Mouse (Mus musculus) forebrain, embryonic 15.5 days (tissue): ENCODE measurements around the gene Ank3. TPM values are rescaled to one million over a fixed set of nuclear protein-coding genes. Genes with fewer than 3 reads are reported as not detected.

Experiments
- ATAC-seq: fragments of 200-750 bp; cut with Nextera tagmentation; replicated peaks from 2 replicates; pipeline ENCODE4 v1.8.0; 2017; ENCODE audit warnings: mild to moderate bottlenecking, moderate TSS enrichment, moderate library complexity
- H3K27ac ChIP-seq: fragments of 300-500 bp; sonication (generic); replicated peaks from 2 replicates; pipeline ENCODE4 v1.5.1; 2015; ENCODE audit warnings: mild to moderate bottlenecking, inconsistent platforms
- H3K27me3 ChIP-seq: fragments of 300-500 bp; sonication (generic); 2 replicates; pipeline ENCODE4 v1.6.1; 2015; ENCODE audit warnings: inconsistent platforms
- H3K36me3 ChIP-seq: fragments of 300-500 bp; sonication (generic); 2 replicates; pipeline ENCODE4 v1.6.1; 2015; ENCODE audit warnings: mild to moderate bottlenecking, inconsistent platforms
- H3K4me1 ChIP-seq: fragments of 300-500 bp; sonication (generic); 2 replicates; pipeline ENCODE4 v1.6.1; 2015; ENCODE audit warnings: inconsistent platforms
- H3K4me2 ChIP-seq: fragments of 300-500 bp; sonication (generic); replicated peaks from 2 replicates; pipeline ENCODE4 v1.6.1; 2015; ENCODE audit warnings: mild to moderate bottlenecking, inconsistent platforms
- H3K4me3 ChIP-seq: fragments of 300-500 bp; sonication (generic); 2 replicates; pipeline ENCODE4 v1.5.1; 2015; ENCODE audit warnings: mild to moderate bottlenecking, inconsistent platforms
- H3K9ac ChIP-seq: fragments of 300-500 bp; sonication (generic); replicated peaks from 2 replicates; pipeline ENCODE4 v1.6.1; 2015; ENCODE audit warnings: mild to moderate bottlenecking, inconsistent platforms
- H3K9me3 ChIP-seq: fragments of 300-500 bp; sonication (generic); 2 replicates; pipeline ENCODE4 v1.6.1; 2016; ENCODE audit warnings: inconsistent platforms
- WGBS: fragments of 180-500 bp; shearing (Covaris S2); methylation state at CpG from one replicate; pipeline ENCODE4 v1.1.7; 2015; ENCODE audit warnings: mixed read lengths; 5-methylcytosine and 5-hydroxymethylcytosine counted together
- polyA plus RNA-seq: library from polyadenylated mRNA; unstranded; fragments of >200 nt; fragmentation: Nextera tagmentation; extraction: Ambion mirVana; gene quantifications from 2 replicates; pipeline ENCODE4 v1.2.1, GENCODE M21; 2015

Gene Ank3
- polyA plus RNA-seq, 1 experiment from 2014 or later = 91.2 TPM

DNA sequence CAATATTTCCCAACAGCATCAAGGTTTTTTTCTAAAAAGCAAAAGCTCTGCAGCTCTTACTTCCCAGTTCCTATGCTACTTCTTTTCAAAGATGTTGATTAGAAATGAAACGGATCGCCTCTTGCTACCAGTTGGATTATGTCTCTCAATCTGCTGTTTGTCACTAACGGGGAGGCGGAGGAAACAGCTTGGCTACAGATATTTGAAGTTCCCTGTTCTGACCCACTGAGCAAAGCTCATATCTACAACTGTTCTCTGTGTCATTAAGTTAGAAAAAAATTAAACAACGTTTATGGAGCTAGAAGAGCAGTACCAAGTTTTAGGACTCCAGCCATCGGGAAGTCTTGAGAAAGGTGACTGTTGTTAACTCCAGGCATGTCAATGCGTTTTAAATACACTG lies 146.1 kb downstream of the Ank3 start:
- H3K4me2 ChIP-seq = no peak overlapping the region

GRCm38 (mm10) chr10:69545936-69546335 lies 147.4 kb downstream of the Ank3 start:
- Histone ChIP-seq H3K27me3 (no peaks in the 10 kb centered on the region), H3K36me3 (no peaks in the 10 kb centered on the region), H3K4me3 (no peak overlapping the region), H3K9ac (no peak overlapping the region), H3K9me3 (no peaks in the 10 kb centered on the region), H3K4me2 (no peak overlapping the region), H3K27ac (no peak overlapping the region), H3K4me1 (peaks cover 17% of the 10 kb centered on the region)
- ATAC-seq = no peak
- WGBS = 72% methylated on average over 3 of the region's 3 CpGs

More for the DNA sequence above, 146.1 kb downstream of the Ank3 start:
- H3K4me3 ChIP-seq = no peak overlapping the region
- peak overlapping the region; percentile 44 for H3K27ac ChIP-seq
- no peak overlapping the region for H3K9ac ChIP-seq
- no peaks in the 10 kb centered on the region for H3K36me3 ChIP-seq
- 58% methylated on average over 7 of the region's 7 CpGs for WGBS
- H3K9me3 ChIP-seq = no peaks in the 10 kb centered on the region
- no peak for ATAC-seq
- H3K27me3 ChIP-seq = no peaks in the 10 kb centered on the region
- H3K4me1 ChIP-seq = peaks cover 17% of the 10 kb centered on the region

DNA sequence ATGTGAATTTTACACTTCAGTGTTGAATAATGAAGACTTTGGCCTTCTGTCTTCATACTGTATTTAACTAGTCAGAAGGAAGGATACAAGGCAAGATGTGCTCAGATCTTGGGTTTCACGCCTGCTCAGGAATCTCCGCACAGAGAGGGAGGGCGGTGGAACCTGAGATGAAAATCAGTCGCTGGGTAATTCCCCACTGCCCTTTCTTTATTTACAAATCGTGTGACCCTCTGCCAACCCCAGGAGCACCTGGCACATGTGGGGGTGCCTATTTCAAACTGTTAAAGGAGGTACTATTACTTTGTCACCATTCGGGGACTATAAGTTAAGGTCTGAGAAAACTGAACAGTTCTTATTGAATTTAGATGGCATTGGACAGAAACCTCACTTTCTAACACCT lies 148.1 kb downstream of the Ank3 start:
- no peak overlapping the region for H3K27ac ChIP-seq
- ATAC-seq = no peak
- no peak overlapping the region for H3K4me3 ChIP-seq

GRCm38 (mm10) chr10:69548771-69549170 lies 150.2 kb downstream of the Ank3 start:
- WGBS = 84% methylated on average over 3 of the region's 3 CpGs
- no peaks in the 10 kb centered on the region for H3K27me3 ChIP-seq
- H3K9ac ChIP-seq = no peak overlapping the region
- no peak for ATAC-seq
- H3K27ac ChIP-seq = no peak overlapping the region
- peaks cover 13% of the 10 kb centered on the region for H3K4me1 ChIP-seq
- H3K4me3 ChIP-seq = no peak overlapping the region
- no peaks in the 10 kb centered on the region for H3K36me3 ChIP-seq
- H3K9me3 ChIP-seq = no peaks in the 10 kb centered on the region
- H3K4me2 ChIP-seq = no peak overlapping the region

More for the DNA sequence above, 148.1 kb downstream of the Ank3 start:
- no peaks in the 10 kb centered on the region for H3K27me3 ChIP-seq
- H3K4me1 ChIP-seq = peaks cover 17% of the 10 kb centered on the region
- H3K4me2 ChIP-seq = no peak overlapping the region
- 86% methylated on average over 6 of the region's 6 CpGs for WGBS
- no peaks in the 10 kb centered on the region for H3K9me3 ChIP-seq
- H3K9ac ChIP-seq = no peak overlapping the region
- no peaks in the 10 kb centered on the region for H3K36me3 ChIP-seq

- Histone ChIP-seq H3K27ac (no peak overlapping the region), H3K4me1 (peaks cover 13% of the 10 kb centered on the region), H3K9me3 (no peaks in the 10 kb centered on the region), H3K36me3 (no peaks in the 10 kb centered on the region), H3K9ac (no peak overlapping the region), H3K4me2 (no peak overlapping the region), H3K4me3 (no peak overlapping the region), H3K27me3 (no peaks in the 10 kb centered on the region)
- ATAC-seq = no peak
- 94% methylated on average over 4 of the region's 4 CpGs for WGBS
Measured at GRCm38 (mm10) chr10:69549221-69549620, 150.6 kb downstream of the Ank3 start.

DNA sequence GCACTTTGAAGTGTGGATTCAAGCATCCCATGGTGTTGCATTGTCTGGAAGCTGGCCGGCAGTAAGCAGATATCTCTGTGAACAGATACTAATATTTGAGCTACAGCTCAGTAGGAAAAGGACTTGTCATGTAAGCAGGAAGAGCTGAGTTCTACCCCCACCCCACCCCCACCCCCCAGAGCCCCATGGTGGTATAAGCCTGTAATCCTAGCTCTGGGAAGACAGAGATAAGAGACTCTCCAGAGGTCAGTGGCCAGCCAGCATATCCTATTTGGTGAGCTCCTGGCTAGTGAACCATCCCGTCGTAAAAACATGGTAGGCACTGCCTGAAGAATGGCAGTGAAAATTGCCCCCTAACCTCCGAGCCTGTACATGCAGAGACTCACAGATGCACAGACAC lies 152.3 kb downstream of the Ank3 start:
- Histone ChIP-seq H3K4me3 (no peak overlapping the region), H3K4me2 (no peak overlapping the region), H3K9ac (no peak overlapping the region), H3K9me3 (no peaks in the 10 kb centered on the region), H3K27ac (no peak overlapping the region), H3K4me1 (peaks cover 5% of the 10 kb centered on the region), H3K27me3 (no peaks in the 10 kb centered on the region), H3K36me3 (no peaks in the 10 kb centered on the region)
- ATAC-seq = no peak
- WGBS = 74% methylated on average over 4 of the region's 4 CpGs

DNA sequence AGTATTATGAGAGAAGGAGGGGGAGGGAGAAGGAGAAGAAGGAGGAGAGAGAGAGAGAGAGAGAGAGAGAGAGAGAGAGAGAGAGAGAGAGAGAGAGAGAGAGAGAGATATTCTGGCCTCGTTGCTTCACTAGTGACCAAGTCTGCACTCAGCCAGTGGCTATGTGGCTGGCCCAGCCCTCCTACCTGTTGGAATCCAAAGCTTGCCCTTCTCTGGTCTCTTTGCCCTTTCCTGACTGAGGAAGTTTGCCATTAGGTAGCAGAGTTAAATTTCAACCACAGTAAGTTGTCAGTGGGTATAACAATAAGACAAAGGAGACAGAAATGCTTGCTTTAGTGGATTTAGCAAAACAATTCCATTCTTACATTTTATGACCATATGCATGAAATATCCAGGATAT lies 154.5 kb downstream of the Ank3 start:
- H3K4me1 ChIP-seq = peaks cover 8% of the 10 kb centered on the region
- H3K9ac ChIP-seq = no peak overlapping the region
- H3K27me3 ChIP-seq = no peaks in the 10 kb centered on the region
- H3K27ac ChIP-seq = no peak overlapping the region
- H3K4me3 ChIP-seq = no peak overlapping the region
- no peaks in the 10 kb centered on the region for H3K36me3 ChIP-seq
- no peaks in the 10 kb centered on the region for H3K9me3 ChIP-seq
- WGBS = 67% methylated on average over 1 of the region's 1 CpGs
- ATAC-seq = no peak
- H3K4me2 ChIP-seq = no peak overlapping the region

DNA sequence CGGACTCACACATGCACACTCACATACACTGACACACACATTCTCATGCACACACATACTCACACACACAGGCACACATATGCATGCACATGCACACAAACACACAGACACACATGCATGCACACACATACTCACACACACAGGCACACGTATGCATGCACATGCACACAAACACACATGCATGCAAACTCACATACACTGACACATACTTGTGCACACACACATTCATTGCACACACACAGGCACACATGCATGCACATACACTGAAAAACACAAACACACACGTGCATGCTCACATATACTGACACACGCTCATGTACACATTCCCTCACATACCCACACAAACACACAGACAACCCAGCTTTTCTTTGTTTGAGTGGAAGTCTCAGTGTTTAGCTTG lies 157.0 kb downstream of the Ank3 start:
- Histone ChIP-seq H3K27me3 (no peaks in the 10 kb centered on the region), H3K9me3 (no peaks in the 10 kb centered on the region), H3K27ac (no peak overlapping the region), H3K4me2 (no peak overlapping the region), H3K9ac (no peak overlapping the region), H3K4me3 (no peak overlapping the region), H3K4me1 (peaks cover 8% of the 10 kb centered on the region), H3K36me3 (no peaks in the 10 kb centered on the region)
- no peak for ATAC-seq
- WGBS = 86% methylated on average over 4 of the region's 4 CpGs

GRCm38 (mm10) chr10:69556278-69556677 lies 157.7 kb downstream of the Ank3 start:
- H3K27me3 ChIP-seq = no peaks in the 10 kb centered on the region
- H3K27ac ChIP-seq = no peak overlapping the region
- H3K4me1 ChIP-seq = peaks cover 8% of the 10 kb centered on the region
- 19% methylated on average over 13 of the region's 13 CpGs for WGBS
- no peak overlapping the region for H3K4me2 ChIP-seq
- no peak overlapping the region for H3K9ac ChIP-seq
- no peaks in the 10 kb centered on the region for H3K36me3 ChIP-seq
- no peak overlapping the region for H3K4me3 ChIP-seq
- ATAC-seq = no peak
- H3K9me3 ChIP-seq = no peaks in the 10 kb centered on the region

DNA sequence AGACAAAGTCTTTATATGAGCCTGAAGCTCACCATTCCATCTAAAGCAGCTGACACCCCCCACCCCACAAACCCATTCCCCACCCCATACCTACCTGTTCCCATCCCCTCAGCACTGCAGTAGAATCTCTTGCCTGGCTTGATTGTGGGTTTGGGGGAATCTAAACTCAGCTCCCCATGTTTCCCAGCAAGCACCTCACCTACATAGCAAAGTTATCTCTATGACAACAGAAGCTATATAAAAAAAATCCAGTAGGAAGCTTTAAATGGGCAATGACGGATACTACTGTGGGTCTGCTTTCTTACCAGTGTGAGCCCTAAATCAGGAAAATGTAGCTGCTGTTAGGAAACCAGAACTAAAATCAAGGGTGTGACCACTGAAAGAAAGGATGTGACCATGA lies 161.7 kb downstream of the Ank3 start:
- ATAC-seq = no peak
- WGBS = 73% methylated on average over 1 of the region's 1 CpGs

GRCm38 (mm10) chr10:69562931-69563330 lies 164.4 kb downstream of the Ank3 start:
- Histone ChIP-seq H3K36me3 (no peaks in the 10 kb centered on the region), H3K27ac (no peak overlapping the region), H3K27me3 (no peaks in the 10 kb centered on the region), H3K4me1 (no peaks in the 10 kb centered on the region), H3K9ac (no peak overlapping the region), H3K9me3 (no peaks in the 10 kb centered on the region), H3K4me3 (no peak overlapping the region), H3K4me2 (no peak overlapping the region)
- peak; percentile 61 for ATAC-seq
- 82% methylated on average over 4 of the region's 4 CpGs for WGBS

More for the DNA sequence above, 161.7 kb downstream of the Ank3 start:
- Histone ChIP-seq H3K9me3 (no peaks in the 10 kb centered on the region), H3K4me2 (no peak overlapping the region), H3K36me3 (no peaks in the 10 kb centered on the region), H3K27ac (no peak overlapping the region), H3K27me3 (no peaks in the 10 kb centered on the region), H3K4me3 (no peak overlapping the region), H3K9ac (no peak overlapping the region), H3K4me1 (peaks cover 4% of the 10 kb centered on the region; the same call in 1 of the 2 replicates)

GRCm38 (mm10) chr10:69565052-69565451 lies 166.5 kb downstream of the Ank3 start:
- Histone ChIP-seq H3K27me3 (no peaks in the 10 kb centered on the region), H3K4me2 (no peak overlapping the region), H3K4me1 (0 out of 2 replicates have a peak, but pooled peaks cover 4% of the 10 kb centered on the region), H3K9ac (no peak overlapping the region), H3K9me3 (no peaks in the 10 kb centered on the region), H3K36me3 (no peaks in the 10 kb centered on the region), H3K4me3 (no peak overlapping the region), H3K27ac (no peak overlapping the region)
- no peak for ATAC-seq
- 86% methylated on average over 4 of the region's 4 CpGs for WGBS

GRCm38 (mm10) chr10:69568976-69569375 lies 170.4 kb downstream of the Ank3 start:
- H3K36me3 ChIP-seq = no peaks in the 10 kb centered on the region
- H3K9me3 ChIP-seq = no peaks in the 10 kb centered on the region
- no peaks in the 10 kb centered on the region for H3K27me3 ChIP-seq
- H3K4me3 ChIP-seq = no peak overlapping the region
- no peak overlapping the region for H3K4me2 ChIP-seq
- WGBS = 87% methylated on average over 5 of the region's 5 CpGs
- no peak overlapping the region for H3K9ac ChIP-seq
- no peak for ATAC-seq
- no peak overlapping the region for H3K27ac ChIP-seq
- H3K4me1 ChIP-seq = peaks cover 37% of the 10 kb centered on the region
